Mouse (Mus musculus) CD4-positive, CD25-positive, alpha-beta regulatory T cell, adult 4 months (primary cell): Measurements from ENCODE around the gene Myo5c. TPM values are rescaled to one million over a fixed set of nuclear protein-coding genes. Genes with fewer than 3 reads are reported as not detected.

Source experiments
- ATAC-seq: one replicate; pipeline ENCODE4 v1.8.0; 2017
- polyA plus RNA-seq, 2 experiments: library from polyadenylated mRNA; unstranded; fragments of 100-300 nt; shearing (Covaris generic); gene quantifications; one replicate each; pipeline ENCODE4 v1.2.1; 2017

Myo5c gene
- polyA plus RNA-seq, 2 experiments from 2014 or later, result 1.1 TPM; not detected in 1

DNA sequence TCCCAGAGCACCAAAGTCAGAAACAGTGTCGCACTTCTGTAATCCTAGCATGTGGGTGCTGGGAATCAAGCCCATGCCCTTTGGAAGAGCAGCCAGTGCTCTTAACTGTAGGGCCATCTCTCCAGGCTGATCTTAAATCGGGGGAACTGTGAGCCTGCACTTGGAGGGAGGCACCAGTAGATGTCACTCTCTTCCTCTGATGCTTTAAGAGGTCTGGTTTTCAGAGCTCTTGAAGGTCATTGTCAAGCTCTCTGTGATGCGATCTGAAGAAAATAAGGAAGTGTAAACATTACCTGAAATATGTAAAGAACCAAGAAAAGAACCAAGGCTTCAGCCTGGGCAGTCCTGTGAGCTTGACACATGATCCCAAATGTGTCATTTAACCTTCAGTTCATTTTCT lies 51.0 kb downstream of the Myo5c start:
- peak; percentile 86 for ATAC-seq

DNA sequence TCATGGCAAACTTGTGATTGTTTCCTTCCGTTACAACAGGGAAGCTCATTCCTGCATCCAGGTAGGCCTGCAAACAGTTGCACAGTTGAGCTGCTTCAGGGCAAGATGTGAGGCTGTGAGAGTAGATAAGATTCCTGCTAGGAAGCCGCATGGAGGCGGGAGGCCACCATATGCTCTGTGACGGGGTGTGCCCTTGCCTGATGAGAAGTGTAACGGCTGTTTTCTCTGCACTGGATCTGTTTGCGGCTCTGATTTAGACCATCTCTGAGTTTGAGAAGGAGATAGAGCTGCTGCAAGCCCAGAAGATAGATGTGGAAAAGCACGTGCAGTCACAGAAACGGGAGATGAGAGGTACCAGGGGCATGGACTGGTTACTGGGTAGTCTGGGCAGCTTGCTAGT lies 51.8 kb downstream of the Myo5c start:
- ATAC-seq, result no peak

DNA sequence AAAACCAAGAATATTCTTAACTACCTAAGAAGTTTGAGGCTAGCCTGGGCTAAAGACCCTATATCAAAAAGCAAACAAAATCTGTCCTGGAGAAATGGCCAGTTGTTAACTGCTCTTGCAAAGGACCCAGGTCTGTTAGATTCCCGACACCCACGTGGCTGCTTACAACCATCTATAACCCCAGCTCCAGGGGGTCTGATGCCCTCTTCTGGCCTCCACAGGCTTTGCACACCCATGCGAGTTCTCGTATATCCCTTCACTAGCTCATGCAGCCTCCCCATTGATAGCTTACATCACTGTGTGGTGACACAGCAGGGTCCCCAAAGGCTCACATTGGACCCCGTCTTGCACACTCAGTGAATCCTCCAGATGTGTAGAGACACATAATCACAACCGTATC lies 53.5 kb downstream of the Myo5c start:
- ATAC-seq, result no peak

DNA sequence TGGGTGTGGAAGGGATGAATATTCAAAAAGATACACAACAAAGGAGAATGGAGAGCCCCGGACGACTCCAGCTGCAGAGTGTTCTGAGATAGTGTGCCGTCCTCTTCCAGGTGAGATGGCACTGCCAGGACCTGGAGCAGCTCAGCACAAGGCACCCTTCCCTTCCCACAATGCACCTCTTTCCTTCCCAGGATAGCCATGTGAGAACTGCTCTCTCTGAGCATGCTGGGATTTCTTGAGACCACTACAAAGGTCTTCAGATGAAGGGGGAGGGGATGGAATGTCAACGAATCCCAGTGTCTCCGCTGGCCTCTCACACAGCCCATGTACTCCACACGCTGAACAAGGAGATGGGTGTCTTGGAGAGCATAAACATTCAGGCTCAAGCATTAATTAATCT lies 55.8 kb downstream of the Myo5c start:
- no peak for ATAC-seq

DNA sequence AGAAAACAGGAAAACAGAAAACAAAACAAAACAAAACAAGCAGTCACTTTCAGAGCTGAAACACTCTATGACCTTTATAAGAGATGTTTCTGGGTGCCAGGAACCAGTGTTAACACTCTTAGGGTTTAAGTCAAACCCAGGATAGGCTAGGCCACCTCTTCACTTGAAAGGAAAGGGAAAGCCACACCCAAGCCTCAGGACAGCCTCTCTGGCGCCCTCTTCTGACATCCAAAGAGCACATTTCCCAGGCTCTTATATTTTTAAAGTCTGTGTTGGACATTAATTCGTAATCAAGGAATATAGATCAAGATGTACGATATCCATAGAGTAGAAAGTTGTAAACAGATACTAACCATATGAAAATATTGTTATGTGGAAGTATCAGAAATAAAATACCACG lies 57.7 kb downstream of the Myo5c start:
- no peak for ATAC-seq

DNA sequence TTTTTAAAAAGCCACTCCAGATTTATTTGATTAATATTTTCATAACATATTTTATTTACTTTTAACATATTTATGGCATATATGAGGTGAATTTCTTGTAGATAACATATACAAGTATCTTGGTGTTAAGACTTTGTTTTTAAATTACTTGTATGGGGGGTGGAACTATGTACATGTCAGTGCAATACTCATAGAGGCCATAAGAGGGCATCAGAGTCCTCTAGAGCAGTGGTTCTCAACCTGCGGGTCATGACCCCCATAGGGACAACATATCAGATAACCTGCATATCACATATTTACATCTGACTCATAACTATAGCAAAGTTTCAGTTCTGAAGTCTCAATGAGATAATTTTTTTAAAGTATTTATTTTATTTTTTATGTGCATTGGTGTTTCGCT lies 67.5 kb downstream of the Myo5c start:
- peak; percentile 57 for ATAC-seq

DNA sequence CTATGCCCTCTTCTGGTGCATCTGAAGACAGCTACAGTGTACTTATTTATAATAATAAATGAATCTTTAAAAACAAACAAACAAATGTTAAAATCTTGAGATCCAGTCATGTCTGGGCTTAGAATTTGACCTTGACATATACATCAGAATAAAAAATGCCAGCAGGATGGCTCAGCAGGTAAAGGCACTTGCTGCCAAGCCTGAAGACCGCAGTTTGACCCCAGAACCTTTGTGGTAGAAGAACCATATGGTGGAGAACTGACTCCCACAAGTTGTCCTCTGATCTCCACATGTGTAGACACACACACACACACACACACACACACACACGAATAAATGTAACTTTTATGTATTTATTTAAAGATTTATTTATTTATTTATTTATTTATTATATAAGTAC lies 71.2 kb downstream of the Myo5c start:
- no peak for ATAC-seq

DNA sequence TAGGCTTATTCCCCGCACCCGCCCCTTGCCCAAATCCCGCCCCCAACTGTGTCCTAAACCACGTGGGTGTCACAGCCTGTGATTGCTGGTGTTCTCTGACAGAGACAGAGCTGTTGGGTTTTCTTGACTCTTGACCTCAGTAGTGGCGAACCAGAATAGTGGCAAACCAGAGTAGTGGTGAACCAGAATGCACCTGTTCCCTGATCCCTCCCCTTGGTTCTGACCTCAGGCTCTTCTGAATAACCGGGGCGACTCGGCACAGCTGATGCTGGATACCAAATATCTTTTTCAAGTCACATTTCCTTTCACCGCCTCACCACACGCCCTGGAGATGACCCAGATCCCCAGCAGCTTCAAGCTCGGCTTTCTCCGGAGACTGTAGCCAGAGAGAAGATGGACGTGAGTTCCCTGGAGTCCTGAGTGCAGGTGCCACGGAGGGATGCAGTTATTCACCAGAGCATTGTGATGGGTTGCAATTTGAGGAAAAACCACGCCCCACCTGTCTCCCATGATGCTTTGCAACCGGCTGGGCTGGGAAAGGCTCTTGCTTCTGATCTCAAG lies 72.0 kb downstream of the Myo5c start:
- no peak for ATAC-seq

DNA sequence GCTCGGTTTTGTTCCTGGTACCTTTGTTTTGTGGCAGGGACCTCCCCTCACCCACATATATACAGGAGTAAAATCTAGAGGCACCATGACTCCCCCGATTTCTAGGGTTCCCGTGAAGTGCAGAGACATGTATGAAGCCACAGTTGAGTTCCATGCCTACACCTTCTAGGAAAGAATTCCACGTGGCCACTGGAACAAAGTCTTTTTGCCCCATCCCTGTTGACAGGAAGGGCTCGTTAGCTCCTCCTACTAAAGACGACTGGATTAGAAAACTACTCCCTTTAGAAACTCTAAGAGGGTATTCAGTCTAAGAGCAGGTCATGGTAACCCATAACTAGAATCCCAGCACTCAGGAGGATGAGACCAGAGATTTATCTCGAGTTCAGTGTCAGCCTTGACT lies 72.5 kb downstream of the Myo5c start:
- no peak for ATAC-seq

DNA sequence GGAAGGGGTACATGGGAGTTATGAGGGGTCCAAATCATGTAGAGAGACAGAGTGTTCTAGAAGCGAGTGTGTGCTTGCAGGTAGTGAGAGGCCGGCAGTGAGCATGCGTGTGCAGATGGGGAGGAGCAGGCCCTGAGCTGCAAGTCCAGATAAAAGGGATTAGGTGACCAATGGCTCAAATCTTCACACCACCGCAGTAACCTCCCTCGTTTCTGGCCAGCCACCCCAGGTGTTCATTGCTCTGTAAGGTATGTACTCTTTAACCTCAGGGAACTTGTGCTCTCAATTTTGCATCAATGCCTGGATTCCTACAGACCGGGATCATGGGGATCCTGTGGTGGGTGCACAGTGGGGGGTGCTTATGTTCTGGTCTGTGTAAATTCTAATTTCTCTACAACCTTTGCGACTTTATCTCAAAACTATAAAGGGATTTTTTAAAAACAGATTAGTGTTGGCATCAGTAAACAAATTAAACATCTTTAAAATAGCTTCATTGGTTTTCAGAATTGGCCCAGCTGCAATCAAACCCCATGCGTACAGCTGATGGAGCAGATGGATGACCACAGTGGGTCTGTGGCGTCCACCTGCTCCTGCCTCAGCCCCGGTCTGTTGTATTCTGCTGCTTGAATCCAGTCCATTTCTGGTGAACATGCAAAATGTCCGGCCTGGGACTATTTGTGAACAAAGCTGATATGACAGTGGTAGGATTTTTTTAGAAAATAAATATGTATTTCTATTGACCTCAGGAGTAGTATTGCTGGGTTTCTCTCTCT lies 74.5 kb downstream of the Myo5c start, which contains the start of gene Gnb5:
TSS of gene Gnb5 (plus strand) at position 163 of the 773 bp plus-strand sequence.
- no peak for ATAC-seq

DNA sequence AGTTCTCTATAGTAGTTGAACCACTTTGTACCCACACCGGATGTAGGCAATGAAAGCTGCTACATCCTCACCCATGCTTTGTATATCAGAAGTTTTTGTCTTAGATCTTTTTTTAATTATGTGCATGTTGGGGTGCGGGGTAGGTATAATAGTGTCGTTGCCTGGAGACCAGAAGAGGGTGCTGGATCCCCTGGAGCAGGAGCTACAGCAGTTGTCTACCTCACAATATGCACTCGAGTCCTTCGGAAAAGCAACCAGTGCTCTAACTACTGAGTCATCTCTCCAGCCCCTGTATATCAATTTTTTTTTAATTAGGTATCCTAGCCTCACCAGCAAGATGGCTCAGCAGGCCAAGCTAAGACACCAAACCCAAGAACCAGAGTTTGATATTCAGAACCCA lies 75.2 kb downstream of the Myo5c start:
- ATAC-seq, result no peak

DNA sequence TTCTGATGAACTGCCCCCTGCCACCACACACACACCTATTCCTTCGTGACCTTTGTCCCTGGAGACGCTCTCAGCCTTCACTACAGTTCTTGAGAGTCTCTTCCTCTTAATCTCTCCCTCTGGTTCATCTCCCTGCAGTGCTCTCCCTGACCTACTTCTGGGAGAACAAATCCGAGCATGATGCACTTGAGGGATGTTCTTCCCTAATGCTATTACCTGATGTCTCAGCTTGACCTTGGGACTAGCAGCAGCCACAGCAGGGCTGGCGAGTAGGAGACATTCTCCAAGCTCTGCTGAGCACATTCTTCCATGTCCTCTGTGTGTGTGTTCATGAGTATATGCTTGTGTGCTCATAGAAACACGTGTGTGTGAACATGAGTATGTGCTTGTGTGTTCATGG lies 76.8 kb downstream of the Myo5c start:
- no peak for ATAC-seq

DNA sequence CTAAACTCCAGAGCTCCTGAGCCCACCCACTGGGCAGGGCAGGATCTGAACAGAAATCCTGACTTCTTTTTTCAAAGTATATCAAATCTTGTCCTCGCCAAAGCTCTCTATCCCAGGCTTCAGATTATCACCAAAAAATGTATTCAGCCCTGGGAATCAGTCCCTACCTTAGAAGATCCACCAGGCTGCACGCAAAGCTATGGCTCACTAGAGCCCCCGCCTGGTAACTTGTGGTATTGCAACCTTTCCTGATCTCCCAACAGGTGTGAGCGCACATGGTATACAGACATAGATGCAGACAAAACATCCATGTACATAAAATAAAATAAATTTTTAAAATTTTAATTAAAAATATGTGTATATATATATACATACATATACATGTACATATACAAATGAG lies 80.2 kb downstream of the Myo5c start:
- ATAC-seq, result peak; percentile 33

DNA sequence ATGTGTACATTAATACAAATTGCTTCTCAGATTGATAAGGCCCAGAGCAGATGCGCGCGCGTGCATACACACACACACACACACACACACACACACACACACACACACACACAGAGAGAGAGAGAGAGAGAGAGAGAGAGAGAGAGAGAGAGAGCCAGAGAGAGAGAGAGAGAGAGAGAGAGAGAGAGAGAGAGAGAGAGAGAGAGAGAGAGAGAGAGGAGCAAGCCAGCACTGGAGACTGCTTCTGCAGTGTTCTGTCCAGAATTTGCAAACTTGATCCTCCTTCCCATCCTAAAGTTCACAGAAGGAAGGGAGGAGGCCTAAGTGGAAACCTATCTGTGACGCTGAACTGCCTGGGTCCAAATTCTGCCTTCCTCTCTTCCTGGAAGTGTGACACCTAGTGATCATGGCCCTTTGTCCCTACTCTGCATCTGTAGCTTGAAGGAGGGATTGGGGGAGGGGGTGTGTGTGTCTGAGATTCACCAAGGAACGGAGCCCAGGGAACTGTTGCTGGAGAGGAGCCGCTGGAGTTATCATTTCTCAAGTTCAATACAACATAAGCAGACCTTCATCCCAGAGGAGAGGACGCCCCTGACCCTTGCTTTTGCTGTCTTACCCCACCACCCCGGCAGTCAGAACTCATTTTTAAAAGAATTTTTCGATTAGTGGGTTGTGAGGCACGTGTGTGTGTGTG lies 81.5 kb downstream of the Myo5c start:
- no peak for ATAC-seq

DNA sequence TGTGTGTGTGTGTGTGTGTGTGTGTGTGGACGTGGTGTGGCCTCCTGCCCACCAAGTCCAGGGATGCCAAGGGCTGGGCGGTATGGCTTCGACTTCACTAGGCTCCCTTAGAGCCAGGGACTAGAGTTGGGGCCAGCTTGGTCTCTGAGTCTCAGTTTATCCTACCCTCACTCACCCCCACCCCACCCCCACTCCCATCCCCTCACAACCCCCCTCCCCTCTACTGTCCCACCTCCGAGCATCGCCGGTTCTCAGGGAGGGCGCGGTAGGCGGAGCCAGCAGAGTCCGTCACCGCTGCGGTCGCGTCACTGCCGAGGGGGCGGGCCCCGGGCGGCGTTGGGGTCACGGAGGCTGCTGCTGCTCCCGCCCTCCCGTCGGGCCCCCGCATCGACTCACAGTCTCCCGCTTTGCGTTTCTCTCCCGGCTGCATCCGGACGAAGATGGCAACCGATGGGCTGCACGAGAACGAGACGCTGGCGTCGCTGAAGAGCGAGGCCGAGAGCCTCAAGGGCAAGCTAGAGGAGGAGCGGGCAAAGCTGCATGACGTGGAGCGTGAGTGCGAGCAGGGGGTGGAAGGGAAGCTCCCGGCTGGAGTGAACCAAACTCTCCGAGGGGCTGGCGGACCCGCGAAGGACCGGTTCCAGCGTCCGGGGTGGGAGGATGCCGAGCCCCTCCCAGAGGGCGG lies 82.2 kb downstream of the Myo5c start:
- peak; percentile 84 for ATAC-seq

DNA sequence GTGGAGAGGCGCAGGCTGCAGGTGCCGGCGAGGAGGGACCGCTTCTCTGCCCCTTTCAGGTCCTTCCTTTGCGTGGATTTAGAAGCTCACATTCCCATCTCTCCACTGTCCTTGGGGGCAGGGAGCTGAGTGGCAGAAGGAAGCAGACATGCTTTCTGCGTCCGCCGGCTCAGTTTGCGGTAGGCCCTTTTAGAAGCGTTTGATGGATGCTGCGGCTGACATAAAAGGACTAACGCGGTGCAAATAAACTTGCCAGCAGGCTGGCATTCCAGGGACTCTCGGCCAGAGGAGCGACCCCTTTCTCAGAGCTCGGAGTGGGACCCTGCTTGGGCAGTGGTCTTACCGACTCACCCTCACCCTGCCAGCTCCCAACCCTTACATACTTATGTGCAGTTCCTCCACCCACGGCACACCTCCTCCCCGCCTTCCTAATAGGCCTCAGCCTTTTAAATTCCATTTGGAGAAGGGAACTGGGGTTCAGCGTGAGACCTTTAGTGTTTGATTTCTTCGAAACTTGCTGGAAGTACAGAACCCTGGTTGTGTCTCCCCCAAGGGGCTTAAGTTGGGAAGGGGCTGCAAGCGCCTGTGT lies 82.8 kb downstream of the Myo5c start:
- no peak for ATAC-seq

DNA sequence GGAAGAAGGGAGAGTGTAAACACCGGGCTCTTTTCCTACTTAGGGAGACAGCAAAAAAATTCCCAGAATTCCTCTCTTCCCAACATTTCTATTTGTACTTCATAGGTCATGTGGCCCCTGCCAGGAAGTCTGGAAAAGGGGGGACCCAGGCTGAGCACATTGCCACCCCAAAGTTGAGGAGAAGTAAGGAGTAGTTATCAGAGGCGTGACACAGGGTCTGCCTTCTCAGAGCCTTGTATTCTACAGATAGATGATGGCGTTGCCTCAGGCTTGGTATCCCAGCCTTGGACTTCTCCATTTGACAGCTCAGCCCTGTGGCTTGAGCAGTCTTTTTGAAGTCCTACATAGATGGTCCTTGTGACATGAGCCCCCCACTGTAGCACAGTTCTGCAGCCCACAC lies 83.4 kb downstream of the Myo5c start:
- ATAC-seq, result no peak

DNA sequence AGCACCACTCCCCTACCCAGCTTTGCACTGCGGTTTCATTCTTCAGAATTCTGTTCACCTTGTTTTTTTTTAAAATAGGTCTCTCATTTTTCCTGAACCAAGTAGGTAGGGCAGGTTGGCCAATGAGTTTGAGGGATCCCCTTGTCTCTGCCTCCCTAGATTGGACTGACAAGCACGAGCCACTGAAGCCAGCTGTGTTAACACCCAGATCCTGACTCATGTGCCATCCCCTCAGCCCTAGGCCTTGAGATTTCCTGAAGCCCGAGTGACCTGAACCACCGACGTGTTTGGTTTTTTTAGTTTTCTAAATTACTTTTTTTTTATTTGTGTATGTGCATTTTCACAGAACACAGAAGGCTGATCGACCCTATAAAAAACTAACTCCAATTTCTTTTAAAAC lies 85.0 kb downstream of the Myo5c start:
- ATAC-seq, result no peak

DNA sequence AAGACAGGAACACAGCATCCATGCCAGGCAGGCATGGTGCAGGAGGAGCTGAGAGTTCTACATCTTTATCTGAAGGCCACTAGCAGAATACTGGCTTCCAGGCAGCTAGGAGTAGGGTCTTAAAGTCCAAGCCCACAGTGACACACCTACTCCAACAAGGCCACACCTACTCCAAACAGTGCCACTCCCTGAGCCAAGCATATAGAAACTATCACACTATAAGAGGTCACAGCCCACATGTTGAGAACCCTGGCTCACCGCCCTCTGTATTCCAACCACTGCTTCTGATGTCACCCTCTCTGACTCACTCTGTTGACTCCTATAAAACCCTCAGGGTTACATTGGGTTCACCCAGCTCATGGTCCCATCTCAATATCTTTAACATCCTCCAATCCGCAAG lies 86.4 kb downstream of the Myo5c start:
- ATAC-seq, result no peak

DNA sequence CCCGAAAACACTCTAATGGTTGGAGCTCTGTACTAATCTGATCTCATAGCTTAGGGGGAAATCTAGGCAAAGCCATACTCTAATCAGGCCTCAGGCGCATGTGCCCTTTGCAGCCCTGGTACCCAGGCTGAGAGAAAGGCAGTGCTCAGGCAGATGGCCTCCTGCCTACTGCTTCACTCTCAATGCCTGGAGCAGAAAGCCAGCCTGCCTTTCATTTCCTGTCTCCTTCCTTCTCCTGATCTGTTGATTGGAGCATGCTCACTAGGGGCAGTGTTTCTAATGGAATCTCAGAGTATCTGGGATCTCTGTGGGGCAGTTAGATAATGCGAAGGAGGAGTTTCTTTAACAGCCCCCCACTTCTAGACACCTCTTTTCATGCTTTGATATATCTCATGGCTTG lies 87.5 kb downstream of the Myo5c start:
- no peak for ATAC-seq

DNA sequence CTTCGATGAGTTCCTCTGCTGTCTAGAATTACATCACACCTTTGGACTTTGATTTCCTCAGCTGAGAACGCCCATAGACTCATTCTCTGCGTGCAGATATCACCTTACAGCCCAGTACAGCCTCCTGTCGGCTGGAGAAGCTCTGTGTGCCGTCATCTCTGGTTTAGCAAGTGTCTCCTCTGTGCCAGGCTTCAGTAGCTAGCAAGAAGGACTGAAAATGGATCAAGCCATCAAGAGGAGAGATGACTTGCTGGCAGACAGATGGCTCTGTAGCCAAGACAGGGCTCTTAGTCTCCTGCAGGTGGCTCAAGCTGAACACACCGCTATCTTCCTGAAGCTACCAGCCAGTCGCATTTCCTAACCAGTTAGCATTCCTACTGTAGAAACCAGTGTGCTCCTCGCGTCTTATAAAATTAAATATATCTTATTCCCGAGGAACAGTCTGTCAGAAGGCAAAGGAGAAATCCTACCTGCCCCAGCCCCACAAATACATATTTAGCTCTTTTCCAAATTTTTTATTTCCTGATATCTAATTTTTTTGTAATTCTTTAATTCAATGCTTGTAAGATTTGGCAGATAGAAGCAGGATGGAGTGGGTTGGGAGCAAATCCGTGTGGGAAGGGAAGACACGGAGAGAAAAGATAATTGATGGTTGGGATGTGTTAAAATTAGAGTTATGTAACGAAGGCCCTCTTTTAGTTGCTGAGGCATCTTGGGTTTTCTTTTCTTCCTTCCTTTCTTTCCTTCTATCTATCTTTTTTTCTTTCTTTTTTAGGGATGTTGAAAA lies 90.5 kb downstream of the Myo5c start:
- no peak for ATAC-seq

DNA sequence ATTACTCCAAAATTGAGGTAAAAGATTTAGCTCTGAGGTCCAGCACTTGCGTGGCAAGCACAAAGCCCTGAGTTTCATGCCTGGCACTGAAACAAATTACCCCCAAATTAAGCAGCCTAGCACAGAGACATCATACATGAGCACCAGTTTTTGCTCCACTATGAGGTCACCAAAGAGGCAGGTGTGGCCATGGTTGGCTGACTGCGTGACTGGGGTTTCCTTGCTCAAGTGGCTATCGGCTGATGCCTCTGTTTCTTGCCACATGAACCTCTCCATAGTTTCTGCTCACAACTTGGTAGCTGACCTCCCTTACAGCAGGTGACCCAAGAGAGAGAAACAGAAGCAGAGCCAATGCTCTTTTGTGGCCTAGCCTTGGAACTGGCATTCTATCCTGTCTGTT lies 96.2 kb downstream of the Myo5c start:
- no peak for ATAC-seq
